Mouse (Mus musculus): ENCODE measurements around the gene Zfp566.
A peak's percentile ranks its signal among the peaks of the same experiment; 100 is the strongest.

The Zfp566 gene

DNA sequence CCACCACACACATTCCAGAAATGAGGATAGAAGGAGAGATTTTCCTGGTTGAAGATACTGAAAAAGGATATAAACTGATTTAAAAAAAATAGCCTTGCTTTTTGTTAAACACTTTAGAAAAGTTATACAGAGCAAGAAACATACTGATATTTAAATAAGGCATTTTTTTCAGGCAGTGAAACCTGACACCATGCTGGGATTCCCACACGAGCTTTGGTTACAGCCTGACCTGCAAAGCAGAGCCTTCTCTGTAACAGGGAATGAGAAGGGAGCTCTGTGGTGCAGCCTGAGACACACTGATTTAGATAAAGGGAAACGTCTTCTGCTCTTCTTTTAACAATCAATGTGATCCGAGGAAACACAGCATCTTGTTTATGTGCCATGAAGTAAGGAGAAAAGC lies 36.7 kb downstream of the Zfp566 start:
- no peak for DNase-seq (ENCODE audit: low spot score)

DNA sequence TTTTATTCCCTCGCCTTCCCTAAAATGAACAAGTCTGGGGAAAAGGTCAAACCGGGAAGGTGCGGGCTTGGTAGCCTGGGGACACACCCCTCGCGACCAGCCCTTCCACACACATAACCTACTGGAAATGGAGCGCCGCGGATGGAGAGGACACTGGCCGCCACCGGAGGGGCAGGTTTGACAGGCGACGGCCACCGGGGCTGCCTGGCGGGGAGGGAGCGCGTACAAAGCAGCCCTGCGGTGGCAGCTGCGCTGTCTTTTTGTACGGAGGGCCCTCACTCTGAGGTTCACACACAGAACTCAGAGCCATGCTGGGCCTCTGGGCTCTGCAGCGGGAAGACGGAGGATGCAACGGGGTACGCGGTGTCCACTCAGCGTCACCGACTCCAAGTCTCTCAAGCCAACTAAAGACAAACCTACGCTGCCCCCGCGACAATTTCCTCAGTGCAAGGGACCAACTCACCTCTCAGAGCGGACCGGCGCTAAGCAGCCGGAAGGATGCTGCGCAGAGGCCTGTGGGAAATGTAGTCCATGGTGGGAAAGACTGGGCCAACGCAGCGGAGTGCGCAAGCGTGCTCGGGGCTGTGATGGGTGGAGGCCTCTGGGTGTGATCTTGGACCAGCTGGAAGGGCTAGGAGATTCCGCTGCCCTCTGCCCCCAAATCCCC lies 39.3 kb downstream of the Zfp566 start, which contains the start of gene Zfp14:
TSS of gene Zfp14 (minus strand) at position 499 of the 667 bp plus-strand sequence.
- DNase-seq (ENCODE audit: low spot score) = peak; percentile 83

DNA sequence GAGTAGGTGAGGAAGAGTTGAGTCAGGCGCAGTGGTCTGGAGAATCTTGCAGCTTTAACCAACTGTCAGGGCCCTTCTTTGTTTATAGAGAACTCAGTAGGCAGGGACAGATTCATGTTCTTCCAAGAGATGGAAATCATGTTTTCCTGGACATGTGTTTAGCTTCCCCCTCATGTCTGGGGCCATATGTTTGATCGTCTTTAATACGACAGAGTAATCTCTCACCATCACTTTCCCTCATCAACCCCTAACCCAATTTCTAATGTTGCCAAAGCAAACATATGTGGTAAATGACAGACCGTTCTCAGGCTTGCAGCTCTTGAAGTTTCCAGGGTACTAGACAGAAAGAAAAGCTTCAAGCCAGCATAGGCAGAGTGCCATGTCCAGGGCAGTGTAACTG lies 42.2 kb downstream of the Zfp566 start:
- DNase-seq (ENCODE audit: low spot score) = no peak

DNA sequence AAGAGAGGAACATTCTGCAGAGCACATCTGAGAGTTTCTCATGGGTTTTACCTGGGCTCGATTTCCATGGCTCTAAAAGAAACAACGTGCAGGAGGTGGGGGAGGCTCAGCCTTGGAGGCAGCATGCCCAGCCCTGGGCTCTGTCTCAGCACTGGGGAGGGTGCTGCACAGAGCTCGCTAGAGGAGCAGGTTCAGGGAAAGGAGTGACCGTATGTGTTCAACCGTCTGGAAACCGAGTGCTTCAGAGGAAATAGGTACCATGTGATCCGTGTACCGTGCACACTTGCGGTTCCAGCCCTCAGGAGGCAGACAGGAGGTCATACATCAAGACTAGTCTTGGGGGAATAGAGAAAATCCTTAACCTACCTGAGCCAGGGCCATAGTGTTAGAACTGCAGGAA lies 46.0 kb downstream of the Zfp566 start:
- no peak for DNase-seq (ENCODE audit: low spot score)

DNA sequence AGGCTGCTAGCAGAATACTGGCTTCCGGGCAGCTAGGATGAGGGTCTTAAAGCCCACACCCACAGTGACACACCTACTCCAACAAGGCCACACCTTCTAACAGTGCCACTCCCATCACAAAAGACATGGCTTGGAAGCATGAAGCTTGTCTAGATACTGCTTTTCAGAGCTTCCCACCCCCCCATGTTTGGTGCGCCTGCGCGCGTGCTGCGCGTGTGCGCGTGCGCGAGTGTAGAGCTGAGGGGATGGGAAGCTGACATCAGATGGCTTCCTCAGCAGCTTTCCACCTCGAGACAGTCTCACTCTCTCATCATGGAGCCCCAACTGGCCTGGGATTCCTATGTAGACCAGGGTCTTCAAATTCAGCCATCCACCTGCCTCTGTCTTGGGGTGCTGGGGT lies 56.0 kb downstream of the Zfp566 start:
- no peak for DNase-seq (ENCODE audit: low spot score)

DNA sequence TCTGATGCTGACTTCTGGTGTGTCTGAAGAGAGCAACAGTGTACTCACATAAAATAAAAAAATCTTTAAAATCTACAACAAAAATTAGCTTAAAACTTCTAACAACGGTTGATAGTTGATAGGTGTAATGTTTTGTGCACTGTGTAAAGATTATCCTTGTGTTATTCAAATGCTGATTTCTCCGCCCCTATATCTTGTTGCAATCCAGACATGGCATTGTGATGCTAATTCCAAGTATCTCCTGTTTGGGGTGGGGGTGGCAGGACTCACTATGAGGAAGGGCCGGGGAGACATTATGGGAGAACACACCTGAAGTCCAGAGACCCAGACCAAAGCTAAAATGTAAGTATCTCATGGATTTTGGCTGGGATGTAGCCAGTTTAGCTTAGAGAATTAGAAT lies 58.9 kb downstream of the Zfp566 start:
- no peak for DNase-seq (ENCODE audit: low spot score)

DNA sequence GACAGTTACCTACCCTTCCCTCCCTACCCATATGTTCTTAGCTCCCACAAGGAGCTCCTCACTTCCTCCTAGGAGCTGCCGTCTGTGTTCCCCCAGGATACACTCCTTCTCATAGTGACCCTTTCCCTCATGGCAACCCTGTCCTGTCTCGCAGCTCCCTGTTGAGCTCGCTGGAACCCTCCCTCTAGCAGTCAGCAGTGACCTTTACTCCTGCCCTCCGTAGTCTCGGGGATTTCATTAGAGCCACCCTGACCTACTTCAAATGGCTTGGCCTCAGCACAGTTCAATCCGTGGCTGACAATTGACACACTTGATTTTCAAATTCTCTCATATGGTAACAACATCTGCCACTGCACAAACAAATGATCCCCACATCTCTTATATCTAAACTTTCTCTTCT lies 59.6 kb downstream of the Zfp566 start:
- no peak for DNase-seq (ENCODE audit: low spot score)

DNA sequence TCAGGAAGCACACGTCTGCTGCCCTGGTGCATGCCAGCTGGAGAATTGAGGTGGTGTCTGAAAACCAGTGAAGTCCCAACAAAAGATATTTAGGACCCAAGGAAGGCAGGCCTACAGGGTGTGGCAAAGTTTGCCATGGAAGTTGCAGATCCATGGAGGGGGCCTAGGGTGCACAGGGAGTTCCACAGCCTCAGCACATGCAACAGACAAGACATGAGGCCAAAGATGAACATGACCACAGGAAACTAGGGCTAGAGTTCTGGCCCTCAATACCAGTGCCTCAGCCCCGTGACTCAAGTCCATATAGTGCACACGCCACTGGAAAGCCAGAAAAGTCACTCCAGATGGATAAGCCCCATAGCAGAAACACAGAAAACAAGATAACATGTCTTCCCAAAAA lies 61.8 kb downstream of the Zfp566 start:
- DNase-seq (ENCODE audit: low spot score) = no peak
